Mouse (Mus musculus) Muller cell, postnatal 12 days (primary cell): ENCODE measurements around the gene Lias.
A peak's percentile ranks its signal among the peaks of the same experiment; 100 is the strongest.

Experiments
- DNase-seq: peaks from one replicate; pipeline ENCODE4 v3.0.0-alpha.2; 2015; ENCODE audit errors: inconsistent ontology term

The Lias gene

GRCm38 (mm10) chr5:65425251-65425650 is 34.0 kb downstream of the Lias start:
- no peak for DNase-seq

- no peak for DNase-seq
Observed at GRCm38 (mm10) chr5:65428321-65428720, 37.0 kb downstream of the Lias start.

- DNase-seq: no peak
Observed at GRCm38 (mm10) chr5:65429441-65429840, 38.1 kb downstream of the Lias start.

GRCm38 (mm10) chr5:65434471-65435362 is 43.4 kb downstream of the Lias start:
- peak; percentile 34 for DNase-seq

- no peak for DNase-seq
Observed at GRCm38 (mm10) chr5:65435363-65435805, 44.1 kb downstream of the Lias start.

- DNase-seq: peak; percentile 100
Observed at GRCm38 (mm10) chr5:65435806-65436561, 44.7 kb downstream of the Lias start, which contains the start of gene Ugdh. TSS of gene Ugdh (minus strand) at chr5:65435949.

- peak; percentile 68 for DNase-seq
Observed at GRCm38 (mm10) chr5:65438041-65438440, 46.7 kb downstream of the Lias start.

GRCm38 (mm10) chr5:65444981-65445380 is 53.7 kb downstream of the Lias start:
- DNase-seq: no peak

GRCm38 (mm10) chr5:65446756-65447155 is 55.5 kb downstream of the Lias start:
- DNase-seq: no peak

GRCm38 (mm10) chr5:65447826-65448225 is 56.5 kb downstream of the Lias start:
- DNase-seq: no peak

- no peak for DNase-seq
Observed at GRCm38 (mm10) chr5:65448941-65449340, 57.6 kb downstream of the Lias start.

GRCm38 (mm10) chr5:65454771-65455170 is 63.5 kb downstream of the Lias start:
- peak; percentile 17 for DNase-seq

GRCm38 (mm10) chr5:65457086-65457827 is 66.0 kb downstream of the Lias start:
- DNase-seq: no peak

GRCm38 (mm10) chr5:65457846-65458245 is 66.5 kb downstream of the Lias start:
- DNase-seq: no peak

GRCm38 (mm10) chr5:65459454-65459853 is 68.2 kb downstream of the Lias start:
- DNase-seq: no peak
